Mouse (Mus musculus) lung, embryonic 15.5 days (tissue): ENCODE data around the gene Mfap3. TPM values are rescaled to one million over a fixed set of nuclear protein-coding genes. Genes with fewer than 3 reads are reported as not detected.

Experiments used
- ATAC-seq: fragments of 200-750 bp; cut with Nextera tagmentation; 2 replicates; pipeline ENCODE4 v1.8.0; 2017; ENCODE audit warnings: moderate number of reproducible peaks, borderline replicate concordance; ENCODE audit not compliant: low FRiP score, low TSS enrichment; ENCODE audit errors: extremely low read depth
- H3K27ac ChIP-seq: fragments of 300-500 bp; sonication (generic); 2 replicates; pipeline ENCODE4 v1.5.1; 2015; ENCODE audit warnings: moderate library complexity, mild to moderate bottlenecking, inconsistent platforms
- H3K27me3 ChIP-seq: fragments of 300-500 bp; sonication (generic); 2 replicates; pipeline ENCODE4 v1.6.1; 2015; ENCODE audit warnings: inconsistent platforms
- H3K36me3 ChIP-seq: fragments of 300-500 bp; sonication (generic); 2 replicates; pipeline ENCODE4 v1.6.1; 2015; ENCODE audit warnings: inconsistent platforms
- H3K4me1 ChIP-seq: fragments of 300-500 bp; sonication (generic); 2 replicates; pipeline ENCODE4 v1.6.1; 2015; ENCODE audit warnings: inconsistent platforms
- H3K4me2 ChIP-seq: fragments of 300-500 bp; sonication (generic); 2 replicates; pipeline ENCODE4 v1.6.1; 2015; ENCODE audit warnings: inconsistent platforms, mild to moderate bottlenecking, moderate library complexity
- H3K4me3 ChIP-seq: fragments of 300-500 bp; sonication (generic); 2 replicates; pipeline ENCODE4 v1.5.1; 2015; ENCODE audit warnings: mild to moderate bottlenecking, inconsistent platforms
- H3K9ac ChIP-seq: fragments of 300-500 bp; sonication (generic); 2 replicates; pipeline ENCODE4 v1.6.1; 2015; ENCODE audit warnings: inconsistent platforms
- H3K9me3 ChIP-seq: fragments of 300-500 bp; sonication (generic); 2 replicates; pipeline ENCODE4 v1.6.1; 2016; ENCODE audit warnings: inconsistent platforms
- WGBS: fragments of 180-500 bp; shearing (Covaris S2); methylation state at CpG from one replicate; pipeline ENCODE4 v1.1.7; 2015; 5-methylcytosine and 5-hydroxymethylcytosine counted together
- polyA plus RNA-seq: library from polyadenylated mRNA; unstranded; fragments of >200 nt; fragmentation: Nextera tagmentation; extraction: Ambion mirVana; gene quantifications from 2 replicates; pipeline ENCODE4 v1.2.1, GENCODE M21; 2015

Gene Mfap3
- polyA plus RNA-seq, 1 experiment from 2014 or later, result 45.7 TPM

- Histone ChIP-seq H3K4me2 (no peak overlapping the region), H3K27ac (no peak overlapping the region), H3K4me1 (no peaks in the 10 kb centered on the region), H3K9me3 (no peaks in the 10 kb centered on the region), H3K27me3 (no peaks in the 10 kb centered on the region), H3K9ac (no peak overlapping the region), H3K36me3 (peaks cover 72% of the 10 kb centered on the region), H3K4me3 (no peak overlapping the region)
- WGBS, result 71% methylated on average over 6 of the region's 6 CpGs
- no peak for ATAC-seq
These were observed 11.6 kb upstream of the Mfap3 start for GRCm38 (mm10) chr11:57506899-57507298.

- no peaks in the 10 kb centered on the region for H3K27me3 ChIP-seq
- no peak for ATAC-seq
- peaks cover 11% of the 10 kb centered on the region; the same call in 1 of the 2 replicates for H3K4me1 ChIP-seq
- peaks cover 33% of the 10 kb centered on the region for H3K36me3 ChIP-seq
- H3K9ac ChIP-seq, result no peak overlapping the region
- 87% methylated on average over 5 of the region's 5 CpGs for WGBS
- H3K27ac ChIP-seq, result no peak overlapping the region
- H3K4me2 ChIP-seq, result no peak overlapping the region
- no peaks in the 10 kb centered on the region for H3K9me3 ChIP-seq
- H3K4me3 ChIP-seq, result no peak overlapping the region
These were observed 3.2 kb upstream of the Mfap3 start for GRCm38 (mm10) chr11:57515218-57515617.

DNA sequence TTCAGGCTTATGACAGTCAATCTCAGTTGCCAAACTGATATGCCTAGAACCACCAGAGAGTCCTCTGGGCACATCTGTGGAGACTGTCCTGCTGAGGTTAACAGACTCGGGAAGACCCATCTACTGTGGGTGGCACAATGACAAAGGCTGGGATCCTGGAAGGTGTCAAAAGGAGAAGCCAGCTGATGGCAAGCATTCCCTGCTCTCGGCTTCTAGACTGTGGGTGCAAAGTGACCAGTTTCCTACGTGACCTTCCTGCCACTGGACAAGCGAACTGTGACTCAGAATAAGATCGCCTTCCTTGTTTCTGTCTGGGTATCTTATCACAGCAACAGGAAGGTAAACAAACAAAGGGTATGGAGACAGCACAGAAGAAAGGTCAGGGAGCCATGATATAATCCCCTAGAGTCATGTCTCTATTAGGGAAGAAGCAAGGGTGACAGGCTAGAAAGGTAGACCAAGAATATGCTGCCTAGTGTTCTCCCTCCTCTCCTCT lies 1.5 kb upstream of the Mfap3 start:
- H3K27ac ChIP-seq, result no peak overlapping the region
- ATAC-seq, result no peak
- H3K9ac ChIP-seq, result no peak overlapping the region
- peak overlapping the region; percentile 62; the same call in 1 of the 2 replicates for H3K4me2 ChIP-seq
- WGBS, result 39% methylated on average over 5 of the region's 5 CpGs
- peaks cover 11% of the 10 kb centered on the region; the same call in 1 of the 2 replicates for H3K4me1 ChIP-seq
- H3K4me3 ChIP-seq, result 0 out of 2 replicates have a peak overlapping the region, but pooled peaks have one; percentile 96
- H3K27me3 ChIP-seq, result no peaks in the 10 kb centered on the region
- peaks cover 15% of the 10 kb centered on the region; the same call in 1 of the 2 replicates for H3K36me3 ChIP-seq
- no peaks in the 10 kb centered on the region for H3K9me3 ChIP-seq

DNA sequence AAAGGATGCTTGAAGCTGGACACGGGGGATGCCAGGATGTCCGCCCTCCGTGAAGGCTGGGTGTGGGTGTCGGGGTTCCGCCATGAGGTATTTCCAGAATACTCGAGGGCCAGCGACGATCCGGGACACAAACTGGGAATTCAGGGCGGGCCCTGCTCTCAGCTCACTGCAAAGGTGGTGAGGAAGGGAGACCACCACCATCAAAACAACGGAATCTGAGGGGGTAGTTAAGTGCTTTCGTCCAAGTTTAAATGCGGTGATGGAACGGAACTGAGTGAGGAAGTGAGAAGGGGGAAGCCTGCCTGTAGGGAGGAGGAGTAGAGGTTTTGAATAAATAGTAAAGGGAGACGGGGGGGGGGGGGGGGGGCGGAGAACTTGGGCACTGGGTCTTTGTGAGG lies 286 bp downstream of the Mfap3 start:
- Histone ChIP-seq H3K36me3 (0 out of 2 replicates have a peak, but pooled peaks cover under 1% of the 10 kb centered on the region), H3K9me3 (no peaks in the 10 kb centered on the region), H3K4me1 (peaks cover 11% of the 10 kb centered on the region; the same call in 1 of the 2 replicates), H3K27ac (no peak overlapping the region), H3K4me3 (peak overlapping the region; percentile 96), H3K4me2 (peak overlapping the region; percentile 62), H3K27me3 (no peaks in the 10 kb centered on the region), H3K9ac (peak overlapping the region; percentile 82)
- ATAC-seq, result peak; percentile 43; the same call in 1 of the 2 replicates
- WGBS, result under 1% methylated on average over 15 of the region's 16 CpGs

GRCm38 (mm10) chr11:57519304-57519703 lies 840 bp downstream of the Mfap3 start:
- Histone ChIP-seq H3K9ac (peak overlapping the region; percentile 82; the same call in 1 of the 2 replicates), H3K36me3 (no peaks in the 10 kb centered on the region), H3K4me1 (peaks cover 12% of the 10 kb centered on the region; the same call in 1 of the 2 replicates), H3K4me3 (peak overlapping the region; percentile 96), H3K27ac (no peak overlapping the region), H3K9me3 (no peaks in the 10 kb centered on the region), H3K27me3 (no peaks in the 10 kb centered on the region), H3K4me2 (peak overlapping the region; percentile 62)
- 63% methylated on average over 5 of the region's 5 CpGs for WGBS
- no peak for ATAC-seq

- Histone ChIP-seq H3K36me3 (no peaks in the 10 kb centered on the region), H3K27ac (no peak overlapping the region), H3K27me3 (no peaks in the 10 kb centered on the region), H3K4me1 (peaks cover 16% of the 10 kb centered on the region; the same call in 1 of the 2 replicates), H3K9me3 (no peaks in the 10 kb centered on the region), H3K4me2 (no peak overlapping the region), H3K4me3 (no peak overlapping the region), H3K9ac (no peak overlapping the region)
- ATAC-seq, result no peak
- WGBS, result 96% methylated on average over 3 of the region's 3 CpGs
These were observed 2.7 kb downstream of the Mfap3 start for GRCm38 (mm10) chr11:57521206-57521605.

GRCm38 (mm10) chr11:57522046-57522445 lies 3.6 kb downstream of the Mfap3 start:
- no peak for ATAC-seq
- Histone ChIP-seq H3K27me3 (no peaks in the 10 kb centered on the region), H3K4me2 (no peak overlapping the region), H3K4me1 (peaks cover 13% of the 10 kb centered on the region; the same call in 1 of the 2 replicates), H3K36me3 (no peaks in the 10 kb centered on the region), H3K4me3 (no peak overlapping the region), H3K9me3 (no peaks in the 10 kb centered on the region), H3K27ac (no peak overlapping the region), H3K9ac (no peak overlapping the region)
- WGBS, result 89% methylated on average over 7 of the region's 7 CpGs

GRCm38 (mm10) chr11:57523418-57523817 lies 5.0 kb downstream of the Mfap3 start:
- H3K4me3 ChIP-seq, result no peak overlapping the region
- ATAC-seq, result no peak
- no peak overlapping the region for H3K27ac ChIP-seq
- peaks cover 7% of the 10 kb centered on the region; the same call in 1 of the 2 replicates for H3K4me1 ChIP-seq
- peaks cover 4% of the 10 kb centered on the region; the same call in 1 of the 2 replicates for H3K36me3 ChIP-seq
- H3K9ac ChIP-seq, result no peak overlapping the region
- no peaks in the 10 kb centered on the region for H3K27me3 ChIP-seq
- no peaks in the 10 kb centered on the region for H3K9me3 ChIP-seq
- 77% methylated on average over 3 of the region's 3 CpGs for WGBS
- no peak overlapping the region for H3K4me2 ChIP-seq

DNA sequence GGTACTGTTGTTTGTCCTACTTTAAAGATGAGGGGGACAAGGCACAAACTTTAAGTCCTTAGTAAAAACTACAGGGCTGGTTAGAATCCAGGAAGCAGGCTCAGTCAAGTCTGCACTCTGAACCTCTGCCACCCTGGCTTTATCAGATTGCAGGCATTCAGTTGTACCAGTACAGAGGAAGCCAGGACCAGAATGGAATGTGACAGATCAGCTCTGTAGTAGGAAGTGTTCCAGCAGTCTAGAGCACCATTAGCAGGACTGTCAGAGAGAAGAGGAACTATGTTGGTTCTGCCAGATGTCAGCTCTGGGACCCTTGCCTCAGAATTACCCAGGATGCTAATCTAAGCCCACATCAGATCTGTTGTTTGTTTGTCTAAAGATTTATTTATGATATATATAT lies 6.1 kb downstream of the Mfap3 start:
- Histone ChIP-seq H3K27ac (no peak overlapping the region), H3K4me2 (no peak overlapping the region), H3K36me3 (peaks cover 12% of the 10 kb centered on the region), H3K4me1 (0 out of 2 replicates have a peak, but pooled peaks cover 5% of the 10 kb centered on the region), H3K27me3 (no peaks in the 10 kb centered on the region), H3K4me3 (no peak overlapping the region), H3K9ac (no peak overlapping the region), H3K9me3 (no peaks in the 10 kb centered on the region)
- ATAC-seq, result no peak

- ATAC-seq, result no peak
- H3K4me1 ChIP-seq, result 0 out of 2 replicates have a peak, but pooled peaks cover 5% of the 10 kb centered on the region
- no peaks in the 10 kb centered on the region for H3K27me3 ChIP-seq
- WGBS, result 86% methylated on average over 3 of the region's 3 CpGs
- H3K4me2 ChIP-seq, result no peak overlapping the region
- no peaks in the 10 kb centered on the region for H3K9me3 ChIP-seq
- peaks cover 16% of the 10 kb centered on the region for H3K36me3 ChIP-seq
- no peak overlapping the region for H3K4me3 ChIP-seq
- no peak overlapping the region for H3K27ac ChIP-seq
- no peak overlapping the region for H3K9ac ChIP-seq
These were observed 7.4 kb downstream of the Mfap3 start for GRCm38 (mm10) chr11:57525900-57526299.

DNA sequence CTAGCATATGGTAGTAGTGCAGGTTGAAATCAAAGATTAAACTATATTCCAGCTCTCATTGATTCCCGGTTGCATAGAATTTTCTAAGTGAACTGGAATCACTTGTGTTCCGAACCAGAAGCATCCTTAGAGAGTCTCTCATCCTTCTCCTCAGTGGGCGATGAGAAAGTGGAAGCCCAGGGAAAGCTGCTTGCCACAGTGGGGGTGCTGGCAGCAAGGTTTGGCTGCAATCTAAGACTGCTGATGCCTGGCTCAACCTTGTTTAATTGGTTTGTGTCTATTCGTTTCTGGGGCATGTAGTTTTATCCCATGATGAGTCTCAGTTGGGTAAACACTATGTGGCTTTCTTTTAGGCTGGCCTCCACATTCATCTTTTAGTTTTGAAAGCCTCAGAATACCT lies 9.0 kb downstream of the Mfap3 start:
- ATAC-seq, result no peak
- Histone ChIP-seq H3K4me2 (no peak overlapping the region), H3K9me3 (no peaks in the 10 kb centered on the region), H3K4me3 (no peak overlapping the region), H3K9ac (no peak overlapping the region), H3K27ac (no peak overlapping the region), H3K27me3 (no peaks in the 10 kb centered on the region), H3K36me3 (peaks cover 24% of the 10 kb centered on the region), H3K4me1 (0 out of 2 replicates have a peak, but pooled peaks cover 5% of the 10 kb centered on the region)
- 78% methylated on average over 4 of the region's 4 CpGs for WGBS

DNA sequence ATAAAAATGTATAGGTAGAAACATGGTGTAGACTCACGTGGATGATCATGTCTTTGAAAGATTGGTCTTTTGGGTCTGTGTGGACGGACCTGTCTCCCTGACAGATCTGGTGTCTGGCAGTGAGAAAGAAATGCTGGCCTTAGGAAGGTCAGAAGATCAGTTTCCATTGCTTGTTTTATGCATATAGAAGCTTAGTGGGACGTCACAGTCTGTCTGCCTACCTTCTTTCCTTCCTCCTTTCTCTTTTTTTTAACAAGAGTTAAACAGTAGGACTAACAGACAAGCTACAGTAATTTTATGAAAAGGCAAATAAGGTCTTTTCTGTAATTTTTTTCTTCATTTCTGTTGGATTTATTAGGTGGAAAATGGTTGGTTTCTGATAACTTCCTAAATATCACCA lies 10.6 kb downstream of the Mfap3 start:
- H3K9me3 ChIP-seq, result no peaks in the 10 kb centered on the region
- 82% methylated on average over 3 of the region's 3 CpGs for WGBS
- no peak for ATAC-seq
- H3K36me3 ChIP-seq, result peaks cover 34% of the 10 kb centered on the region
- H3K27me3 ChIP-seq, result no peaks in the 10 kb centered on the region
- no peak overlapping the region for H3K4me2 ChIP-seq
- no peak overlapping the region for H3K4me3 ChIP-seq
- H3K9ac ChIP-seq, result no peak overlapping the region
- H3K27ac ChIP-seq, result no peak overlapping the region
- H3K4me1 ChIP-seq, result 0 out of 2 replicates have a peak, but pooled peaks cover 5% of the 10 kb centered on the region
